Mouse (Mus musculus) hindbrain, postnatal 0 days (tissue): ENCODE results near the gene Ano6. TPM values are rescaled to one million over a fixed set of nuclear protein-coding genes. Genes with fewer than 3 reads are reported as not detected.

ENCODE experiments used
- ATAC-seq: fragments of 200-750 bp; cut with Nextera tagmentation; 2 replicates; pipeline ENCODE4 v1.8.0; 2017; ENCODE audit warnings: mild to moderate bottlenecking, moderate TSS enrichment, moderate library complexity
- DNase-seq: peaks from one replicate; pipeline ENCODE4 v3.0.0-alpha.2; 2015; ENCODE audit warnings: low spot score
- H3K27ac ChIP-seq: fragments of 300-500 bp; sonication (generic); 2 replicates; pipeline ENCODE4 v1.5.1; 2014; ENCODE audit warnings: mild to moderate bottlenecking
- H3K27me3 ChIP-seq: fragments of 300-500 bp; sonication (generic); 2 replicates; pipeline ENCODE4 v1.6.1; 2014; ENCODE audit warnings: low read length, mixed read lengths; ENCODE audit not compliant: insufficient read depth
- H3K36me3 ChIP-seq: fragments of 300-500 bp; sonication (generic); 2 replicates; pipeline ENCODE4 v1.6.1; 2014; ENCODE audit warnings: low read length, mixed read lengths; ENCODE audit not compliant: insufficient read depth
- H3K4me1 ChIP-seq: fragments of 300-500 bp; sonication (generic); 2 replicates; pipeline ENCODE4 v1.6.1; 2014; ENCODE audit warnings: antibody characterized with exemption, low read length, mixed read lengths; ENCODE audit not compliant: insufficient read depth
- H3K4me2 ChIP-seq: fragments of 300-500 bp; sonication (generic); 2 replicates; pipeline ENCODE4 v1.6.1; 2014; ENCODE audit warnings: low read depth, mild to moderate bottlenecking, low read length, moderate library complexity, mixed read lengths
- H3K4me3 ChIP-seq: fragments of 300-500 bp; sonication (generic); 2 replicates; pipeline ENCODE4 v1.5.1; 2014; ENCODE audit warnings: low read length
- H3K9ac ChIP-seq: fragments of 300-500 bp; sonication (generic); replicated peaks from 2 replicates; pipeline ENCODE4 v1.6.1; 2014; ENCODE audit warnings: mild to moderate bottlenecking, low read length, moderate library complexity, mixed read lengths
- H3K9me3 ChIP-seq: fragments of 300-500 bp; sonication (generic); 2 replicates; pipeline ENCODE4 v1.6.1; 2016; ENCODE audit warnings: low read length, mixed read lengths
- CTCF ChIP-seq: IDR thresholded peaks from 2 replicates; pipeline ENCODE4 v1.5.1; 2016; ENCODE audit warnings: antibody characterized with exemption, control low read depth, low read depth
- WGBS: fragments of 180-500 bp; shearing (Covaris S2); extraction: QIAGEN DNeasy Blood & Tissue Kit; methylation state at CpG from one replicate; pipeline ENCODE4 v1.1.7; 2014; 5-methylcytosine and 5-hydroxymethylcytosine counted together
- polyA plus RNA-seq: library from polyadenylated mRNA; unstranded; fragments of >200 nt; fragmentation: Nextera tagmentation; extraction: Ambion mirVana; gene quantifications from 2 replicates; pipeline ENCODE4 v1.2.1, GENCODE M21; 2015
- total RNA-seq: library from RNA; depleted of rRNA; stranded (reverse); fragments of >200 nt; gene quantifications from 2 replicates; pipeline ENCODE4 v1.2.3, GENCODE M21; 2014

Gene Ano6
- total and polyA plus RNA-seq, 2 experiments from 2014 or later = 19.2 to 34.3 TPM

- no peak for DNase-seq
- TF ChIP-seq CTCF = no peak
- Histone ChIP-seq H3K27ac (no peak overlapping the region), H3K4me1 (no peaks in the 10 kb centered on the region), H3K4me2 (no peak overlapping the region), H3K4me3 (no peak overlapping the region), H3K9me3 (no peaks in the 10 kb centered on the region), H3K36me3 (no peaks in the 10 kb centered on the region), H3K9ac (no peak overlapping the region), H3K27me3 (no peaks in the 10 kb centered on the region)
- no peak for ATAC-seq
- WGBS = 85% methylated on average over 5 of the region's 5 CpGs
Measured at GRCm38 (mm10) chr15:95749216-95749615, 41.4 kb upstream of the Ano6 start.

GRCm38 (mm10) chr15:95750038-95750437 is 40.6 kb upstream of the Ano6 start:
- WGBS = 94% methylated on average over 21 of the region's 21 CpGs
- no peak for DNase-seq
- Histone ChIP-seq H3K9ac (no peak overlapping the region), H3K4me3 (no peak overlapping the region), H3K27me3 (no peaks in the 10 kb centered on the region), H3K27ac (no peak overlapping the region), H3K4me2 (no peak overlapping the region), H3K4me1 (no peaks in the 10 kb centered on the region), H3K36me3 (no peaks in the 10 kb centered on the region), H3K9me3 (no peaks in the 10 kb centered on the region)
- no peak for ATAC-seq
- no peak for TF ChIP-seq CTCF

DNA sequence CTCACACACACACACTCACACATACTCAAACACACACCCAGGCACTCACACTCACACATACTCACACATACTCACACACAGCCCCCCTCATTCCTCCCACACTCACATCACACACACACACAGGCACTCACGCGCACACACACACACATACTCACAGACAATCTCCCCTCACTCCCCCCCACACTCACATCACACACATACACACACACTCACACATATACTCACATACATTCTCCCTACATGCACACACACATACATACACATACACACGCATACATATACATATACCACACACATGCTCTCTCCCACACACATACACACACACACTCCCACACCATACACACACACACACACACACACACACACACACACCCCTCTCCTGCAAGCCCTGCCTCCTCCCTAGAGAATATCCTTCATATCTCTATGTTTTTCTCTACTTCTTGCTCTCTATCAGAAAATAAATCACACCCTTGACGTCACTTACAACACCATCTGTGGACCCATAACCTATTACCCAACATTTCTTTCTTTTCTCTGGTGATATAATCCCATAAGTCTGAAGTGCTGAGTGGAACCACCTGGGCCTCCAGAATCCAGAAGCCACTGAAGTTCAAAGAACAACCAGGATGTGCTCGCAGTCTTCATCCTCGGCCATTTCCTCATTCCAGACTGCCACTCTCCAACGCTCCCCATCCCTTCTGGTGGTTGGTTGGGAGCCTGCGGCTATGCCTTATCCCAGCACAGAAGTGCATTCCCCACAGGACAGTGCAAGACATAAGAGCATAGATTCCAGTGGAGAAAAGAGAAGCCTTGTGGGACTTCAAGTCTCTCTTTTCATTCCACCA is 38.6 kb upstream of the Ano6 start:
- Histone ChIP-seq H3K4me2 (no peak overlapping the region), H3K4me3 (no peak overlapping the region), H3K27ac (no peak overlapping the region), H3K9ac (no peak overlapping the region), H3K27me3 (no peaks in the 10 kb centered on the region), H3K4me1 (no peaks in the 10 kb centered on the region), H3K36me3 (no peaks in the 10 kb centered on the region), H3K9me3 (no peaks in the 10 kb centered on the region)
- DNase-seq (no peak), ATAC-seq (no peak)
- WGBS = 95% methylated on average over 8 of the region's 8 CpGs
- TF ChIP-seq CTCF = no peak

- no peaks in the 10 kb centered on the region for H3K36me3 ChIP-seq
Measured at GRCm38 (mm10) chr15:95752677-95753019, 38.0 kb upstream of the Ano6 start.

GRCm38 (mm10) chr15:95753031-95753430 is 37.6 kb upstream of the Ano6 start:
- no peak overlapping the region for H3K4me2 ChIP-seq
- H3K27ac ChIP-seq = no peak overlapping the region
- 77% methylated on average over 4 of the region's 5 CpGs for WGBS
- H3K9me3 ChIP-seq = no peaks in the 10 kb centered on the region
- H3K36me3 ChIP-seq = no peaks in the 10 kb centered on the region
- H3K4me3 ChIP-seq = no peak overlapping the region
- no peak overlapping the region for H3K9ac ChIP-seq
- no peaks in the 10 kb centered on the region for H3K27me3 ChIP-seq
- no peak for ATAC-seq
- no peak for DNase-seq
- no peak for TF ChIP-seq CTCF
- H3K4me1 ChIP-seq = no peaks in the 10 kb centered on the region

More at GRCm38 (mm10) chr15:95752677-95753019, 38.0 kb upstream of the Ano6 start:
- ATAC-seq (no peak), DNase-seq (no peak)
- TF ChIP-seq CTCF = no peak
- Histone ChIP-seq H3K4me3 (no peak overlapping the region), H3K4me1 (no peaks in the 10 kb centered on the region), H3K27me3 (no peaks in the 10 kb centered on the region), H3K4me2 (no peak overlapping the region), H3K9me3 (no peaks in the 10 kb centered on the region), H3K9ac (no peak overlapping the region), H3K27ac (no peak overlapping the region)
- 90% methylated on average over 5 of the region's 5 CpGs for WGBS

GRCm38 (mm10) chr15:95757169-95757568 is 33.5 kb upstream of the Ano6 start:
- Histone ChIP-seq H3K9ac (no peak overlapping the region), H3K36me3 (no peaks in the 10 kb centered on the region), H3K27ac (no peak overlapping the region), H3K4me2 (no peak overlapping the region), H3K4me3 (no peak overlapping the region), H3K4me1 (no peaks in the 10 kb centered on the region), H3K27me3 (no peaks in the 10 kb centered on the region), H3K9me3 (no peaks in the 10 kb centered on the region)
- TF ChIP-seq CTCF = no peak
- 30% methylated on average over 10 of the region's 10 CpGs for WGBS
- ATAC-seq = peak; percentile 81; the same call in 1 of the 2 replicates
- peak; percentile 86 for DNase-seq

DNA sequence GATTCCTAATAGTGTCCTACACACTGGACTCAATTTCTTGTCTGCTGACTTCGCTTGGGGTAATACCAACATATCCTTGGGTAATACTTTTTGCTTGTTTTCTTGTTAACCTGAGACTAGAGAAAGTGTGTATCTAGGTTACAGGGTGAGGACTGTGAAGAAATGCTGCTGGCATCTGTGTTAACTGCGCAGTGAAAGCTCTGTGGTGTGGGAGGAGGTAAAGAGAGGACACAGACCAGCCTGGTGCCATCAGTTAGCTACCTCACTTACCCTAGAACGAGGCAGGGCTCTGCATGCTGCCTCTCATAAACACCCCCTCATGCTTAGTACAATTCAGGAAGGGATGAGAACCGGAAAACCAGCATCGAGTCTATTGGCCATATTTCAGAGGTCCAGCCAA is 32.6 kb upstream of the Ano6 start:
- TF ChIP-seq CTCF = no peak
- no peaks in the 10 kb centered on the region for H3K36me3 ChIP-seq
- no peaks in the 10 kb centered on the region for H3K27me3 ChIP-seq
- H3K4me3 ChIP-seq = no peak overlapping the region
- no peak overlapping the region for H3K9ac ChIP-seq
- H3K9me3 ChIP-seq = no peaks in the 10 kb centered on the region
- 87% methylated on average over 5 of the region's 5 CpGs for WGBS
- no peak for DNase-seq
- no peak for ATAC-seq
- H3K4me2 ChIP-seq = no peak overlapping the region
- H3K4me1 ChIP-seq = no peaks in the 10 kb centered on the region
- H3K27ac ChIP-seq = no peak overlapping the region
